Mouse (Mus musculus) intestine, embryonic 15.5 days (tissue): ENCODE measurements around the gene Polr3b. TPM values are rescaled to one million over a fixed set of nuclear protein-coding genes. Genes with fewer than 3 reads are reported as not detected.

Experiments
- ATAC-seq: fragments of 200-750 bp; cut with Nextera tagmentation; 2 replicates; pipeline ENCODE4 v1.8.0; 2017; ENCODE audit warnings: moderate TSS enrichment, moderate library complexity
- H3K27ac ChIP-seq: fragments of 300-500 bp; sonication (generic); 2 replicates; pipeline ENCODE4 v1.5.1; 2015; ENCODE audit warnings: mild to moderate bottlenecking, inconsistent platforms
- H3K27me3 ChIP-seq: fragments of 300-500 bp; sonication (generic); replicated peaks from 2 replicates; pipeline ENCODE4 v1.6.1; 2015; ENCODE audit warnings: inconsistent platforms
- H3K36me3 ChIP-seq: fragments of 300-500 bp; sonication (generic); 2 replicates; pipeline ENCODE4 v1.6.1; 2015; ENCODE audit warnings: inconsistent platforms
- H3K4me1 ChIP-seq: fragments of 300-500 bp; sonication (generic); replicated peaks from 2 replicates; pipeline ENCODE4 v1.6.1; 2015; ENCODE audit warnings: inconsistent platforms
- H3K4me2 ChIP-seq: fragments of 300-500 bp; sonication (generic); replicated peaks from 2 replicates; pipeline ENCODE4 v1.6.1; 2015; ENCODE audit warnings: mild to moderate bottlenecking, inconsistent platforms
- H3K4me3 ChIP-seq: fragments of 300-500 bp; sonication (generic); replicated peaks from 2 replicates; pipeline ENCODE4 v1.5.1; 2015; ENCODE audit warnings: inconsistent platforms
- H3K9ac ChIP-seq: fragments of 300-500 bp; sonication (generic); 2 replicates; pipeline ENCODE4 v1.6.1; 2015; ENCODE audit warnings: inconsistent platforms
- H3K9me3 ChIP-seq: fragments of 300-500 bp; sonication (generic); 2 replicates; pipeline ENCODE4 v1.6.1; 2016; ENCODE audit warnings: inconsistent platforms
- WGBS: fragments of 180-500 bp; shearing (Covaris S2); methylation state at CpG from one replicate; pipeline ENCODE4 v1.1.7; 2015; 5-methylcytosine and 5-hydroxymethylcytosine counted together
- polyA plus RNA-seq: library from polyadenylated mRNA; unstranded; fragments of >200 nt; fragmentation: Nextera tagmentation; extraction: Ambion mirVana; gene quantifications from 2 replicates; pipeline ENCODE4 v1.2.1, GENCODE M21; 2015

Polr3b gene
- polyA plus RNA-seq, 1 experiment from 2014 or later = 11.6 TPM

- 89% methylated on average over 12 of the region's 12 CpGs for WGBS
- Histone ChIP-seq H3K4me1 (no peaks in the 10 kb centered on the region), H3K36me3 (no peaks in the 10 kb centered on the region), H3K27ac (no peak overlapping the region), H3K4me2 (no peak overlapping the region), H3K9me3 (no peaks in the 10 kb centered on the region), H3K4me3 (no peak overlapping the region), H3K27me3 (no peaks in the 10 kb centered on the region; the same call in 1 of the 2 replicates), H3K9ac (no peak overlapping the region)
- ATAC-seq = no peak
These were observed 104.9 kb downstream of the Polr3b start for GRCm38 (mm10) chr10:84727005-84727404.

GRCm38 (mm10) chr10:84727760-84728159, 105.7 kb downstream of the Polr3b start:
- H3K4me1 ChIP-seq = no peaks in the 10 kb centered on the region
- 85% methylated on average over 4 of the region's 4 CpGs for WGBS
- H3K9ac ChIP-seq = no peak overlapping the region
- no peak for ATAC-seq
- H3K27ac ChIP-seq = no peak overlapping the region
- H3K27me3 ChIP-seq = no peaks in the 10 kb centered on the region; the same call in 1 of the 2 replicates
- H3K4me3 ChIP-seq = no peak overlapping the region
- H3K4me2 ChIP-seq = no peak overlapping the region
- H3K36me3 ChIP-seq = no peaks in the 10 kb centered on the region
- H3K9me3 ChIP-seq = no peaks in the 10 kb centered on the region

- H3K27ac ChIP-seq = no peak overlapping the region
- ATAC-seq = no peak
- peaks cover 3% of the 10 kb centered on the region; the same call in 1 of the 2 replicates for H3K4me1 ChIP-seq
- WGBS = 87% methylated on average over 3 of the region's 3 CpGs
- no peaks in the 10 kb centered on the region; the same call in 1 of the 2 replicates for H3K27me3 ChIP-seq
- no peaks in the 10 kb centered on the region for H3K36me3 ChIP-seq
- H3K4me2 ChIP-seq = no peak overlapping the region
- H3K9ac ChIP-seq = no peak overlapping the region
- H3K4me3 ChIP-seq = no peak overlapping the region
- H3K9me3 ChIP-seq = no peaks in the 10 kb centered on the region
These were observed 108.0 kb downstream of the Polr3b start for GRCm38 (mm10) chr10:84730078-84730477.

GRCm38 (mm10) chr10:84730956-84731355, 108.9 kb downstream of the Polr3b start:
- Histone ChIP-seq H3K4me3 (no peak overlapping the region), H3K27ac (no peak overlapping the region), H3K4me1 (peaks cover 3% of the 10 kb centered on the region; the same call in 1 of the 2 replicates), H3K27me3 (no peaks in the 10 kb centered on the region; the same call in 1 of the 2 replicates), H3K9ac (no peak overlapping the region), H3K4me2 (no peak overlapping the region), H3K9me3 (no peaks in the 10 kb centered on the region), H3K36me3 (no peaks in the 10 kb centered on the region)
- 75% methylated on average over 9 of the region's 9 CpGs for WGBS
- no peak for ATAC-seq

- no peak for ATAC-seq
- no peak overlapping the region for H3K4me2 ChIP-seq
- WGBS = 36% methylated on average over 6 of the region's 6 CpGs
These were observed 111.4 kb downstream of the Polr3b start for GRCm38 (mm10) chr10:84733511-84733910.

GRCm38 (mm10) chr10:84754851-84755785, 133.0 kb downstream of the Polr3b start:
- H3K27me3 ChIP-seq = peaks cover 82% of the 10 kb centered on the region
- peaks cover 41% of the 10 kb centered on the region for H3K4me1 ChIP-seq
- no peak overlapping the region for H3K9ac ChIP-seq
- no peaks in the 10 kb centered on the region for H3K9me3 ChIP-seq
- H3K4me3 ChIP-seq = peak overlapping the region; percentile 31
- 1% methylated on average over 65 of the region's 66 CpGs for WGBS
- H3K27ac ChIP-seq = no peak overlapping the region
- H3K36me3 ChIP-seq = no peaks in the 10 kb centered on the region
- ATAC-seq = 0 out of 2 replicates have a peak, but pooled peaks have one; percentile 17
- peak overlapping the region; percentile 56 for H3K4me2 ChIP-seq

More at GRCm38 (mm10) chr10:84733511-84733910, 111.4 kb downstream of the Polr3b start:
- no peak overlapping the region for H3K27ac ChIP-seq
- H3K4me3 ChIP-seq = no peak overlapping the region
- no peaks in the 10 kb centered on the region; the same call in 1 of the 2 replicates for H3K27me3 ChIP-seq
- no peaks in the 10 kb centered on the region for H3K36me3 ChIP-seq
- H3K9ac ChIP-seq = no peak overlapping the region
- no peaks in the 10 kb centered on the region for H3K9me3 ChIP-seq
- peaks cover 3% of the 10 kb centered on the region; the same call in 1 of the 2 replicates for H3K4me1 ChIP-seq

- Histone ChIP-seq H3K4me3 (peak within 1 kb of the TSS; percentile 31), H3K9ac (no peak within 1 kb of the TSS), H3K4me1 (peaks cover 47% of the 10 kb centered on the region), H3K9me3 (no peaks in the 10 kb centered on the region), H3K36me3 (no peaks in the 10 kb centered on the region), H3K27ac (no peak within 1 kb of the TSS), H3K27me3 (peaks cover 88% of the 10 kb centered on the region), H3K4me2 (peak within 1 kb of the TSS; percentile 56)
- under 1% methylated on average over 24 of the region's 24 CpGs for WGBS
- ATAC-seq = no peak
These were observed 133.7 kb downstream of the Polr3b start, which contains the start of gene Rfx4 for GRCm38 (mm10) chr10:84755786-84756203. Gene Rfx4 (plus strand): TSS chr10:84756062.

- Histone ChIP-seq H3K27ac (no peak overlapping the region), H3K9me3 (no peaks in the 10 kb centered on the region), H3K9ac (no peak overlapping the region), H3K27me3 (peaks cover 88% of the 10 kb centered on the region), H3K4me2 (peak overlapping the region; percentile 56), H3K4me3 (peak overlapping the region; percentile 18), H3K4me1 (peaks cover 48% of the 10 kb centered on the region), H3K36me3 (no peaks in the 10 kb centered on the region)
- peak; percentile 31; the same call in 1 of the 2 replicates for ATAC-seq
- WGBS = under 1% methylated on average over 42 of the region's 42 CpGs
These were observed 134.5 kb downstream of the Polr3b start for GRCm38 (mm10) chr10:84756435-84757095.

GRCm38 (mm10) chr10:84757426-84758199, 135.5 kb downstream of the Polr3b start:
- 5% methylated on average over 22 of the region's 22 CpGs for WGBS
- no peaks in the 10 kb centered on the region for H3K36me3 ChIP-seq
- H3K27me3 ChIP-seq = peaks cover 88% of the 10 kb centered on the region
- H3K9me3 ChIP-seq = no peaks in the 10 kb centered on the region
- H3K9ac ChIP-seq = no peak overlapping the region
- ATAC-seq = peak; percentile 76
- no peak overlapping the region; the same call in 1 of the 2 replicates for H3K4me2 ChIP-seq
- no peak overlapping the region for H3K4me3 ChIP-seq
- H3K4me1 ChIP-seq = peaks cover 48% of the 10 kb centered on the region
- H3K27ac ChIP-seq = no peak overlapping the region

GRCm38 (mm10) chr10:84758200-84758468, 136.0 kb downstream of the Polr3b start:
- Histone ChIP-seq H3K27ac (no peak overlapping the region), H3K4me3 (no peak overlapping the region), H3K4me2 (no peak overlapping the region), H3K27me3 (peaks cover 86% of the 10 kb centered on the region), H3K36me3 (no peaks in the 10 kb centered on the region), H3K9ac (no peak overlapping the region), H3K9me3 (no peaks in the 10 kb centered on the region), H3K4me1 (peaks cover 48% of the 10 kb centered on the region)
- no peak for ATAC-seq
- WGBS = 6% methylated on average over 5 of the region's 5 CpGs

- H3K36me3 ChIP-seq = no peaks in the 10 kb centered on the region
- peak overlapping the region; percentile 36 for H3K4me2 ChIP-seq
- no peak overlapping the region for H3K9ac ChIP-seq
- H3K27me3 ChIP-seq = peaks cover 83% of the 10 kb centered on the region
- peaks cover 48% of the 10 kb centered on the region for H3K4me1 ChIP-seq
- no peak for ATAC-seq
- WGBS = 4% methylated on average over 51 of the region's 51 CpGs
- H3K4me3 ChIP-seq = peak overlapping the region; percentile 9; the same call in 1 of the 2 replicates
- no peak overlapping the region for H3K27ac ChIP-seq
- no peaks in the 10 kb centered on the region for H3K9me3 ChIP-seq
These were observed 136.7 kb downstream of the Polr3b start for GRCm38 (mm10) chr10:84758483-84759431.
